Mouse (Mus musculus) lung, embryonic 14.5 days (tissue): ENCODE measurements around the gene Upk2. TPM values are rescaled to one million over a fixed set of nuclear protein-coding genes. Genes with fewer than 3 reads are reported as not detected.
"Not testable (repeated sequence)": the region's sequence is repeated elsewhere in the genome, so short reads cannot be mapped to it uniquely, and the experiment has no call there.

Experiments
- ATAC-seq: fragments of 200-750 bp; cut with Nextera tagmentation; 2 replicates; pipeline ENCODE4 v1.8.0; 2017; ENCODE audit warnings: mild to moderate bottlenecking, moderate TSS enrichment, moderate library complexity; ENCODE audit not compliant: insufficient read depth
- DNase-seq: peaks from one replicate; pipeline ENCODE4 v3.0.0-alpha.2; 2015
- H3K27ac ChIP-seq: fragments of 300-500 bp; sonication (generic); 2 replicates; pipeline ENCODE4 v1.5.1; 2014; ENCODE audit warnings: low read depth, mild to moderate bottlenecking, moderate library complexity
- H3K27me3 ChIP-seq: fragments of 300-500 bp; sonication (generic); 2 replicates; pipeline ENCODE4 v1.6.1; 2014; ENCODE audit warnings: low read length, control low read depth; ENCODE audit not compliant: insufficient read depth
- H3K36me3 ChIP-seq: fragments of 300-500 bp; sonication (generic); 2 replicates; pipeline ENCODE4 v1.6.1; 2014; ENCODE audit warnings: control low read depth; ENCODE audit not compliant: insufficient read depth
- H3K4me1 ChIP-seq: fragments of 300-500 bp; sonication (generic); 2 replicates; pipeline ENCODE4 v1.6.1; 2014; ENCODE audit warnings: antibody characterized with exemption, control low read depth; ENCODE audit not compliant: insufficient read depth
- H3K4me2 ChIP-seq: fragments of 300-500 bp; sonication (generic); 2 replicates; pipeline ENCODE4 v1.6.1; 2014; ENCODE audit warnings: mild to moderate bottlenecking
- H3K4me3 ChIP-seq: fragments of 300-500 bp; sonication (generic); 2 replicates; pipeline ENCODE4 v1.5.1; 2014; ENCODE audit warnings: low read depth, low read length
- H3K9ac ChIP-seq: fragments of 300-500 bp; sonication (generic); 2 replicates; pipeline ENCODE4 v1.6.1; 2014
- H3K9me3 ChIP-seq: fragments of 300-500 bp; sonication (generic); 2 replicates; pipeline ENCODE4 v1.6.1; 2016; ENCODE audit warnings: low read depth, low read length, control low read depth
- CTCF ChIP-seq: IDR thresholded peaks from 2 replicates; pipeline ENCODE4 v1.5.1; 2016; ENCODE audit warnings: antibody characterized with exemption, low read depth
- WGBS: fragments of 180-500 bp; shearing (Covaris S2); extraction: QIAGEN DNeasy Blood & Tissue Kit; methylation state at CpG from one replicate; pipeline ENCODE4 v1.1.7; 2014; 5-methylcytosine and 5-hydroxymethylcytosine counted together
- polyA plus RNA-seq: library from polyadenylated mRNA; unstranded; fragments of >200 nt; fragmentation: Nextera tagmentation; extraction: Ambion mirVana; gene quantifications from 2 replicates; pipeline ENCODE4 v1.2.1, GENCODE M21; 2014

Gene Upk2
- polyA plus RNA-seq, 1 experiment from 2014 or later, result 0.39 TPM

DNA sequence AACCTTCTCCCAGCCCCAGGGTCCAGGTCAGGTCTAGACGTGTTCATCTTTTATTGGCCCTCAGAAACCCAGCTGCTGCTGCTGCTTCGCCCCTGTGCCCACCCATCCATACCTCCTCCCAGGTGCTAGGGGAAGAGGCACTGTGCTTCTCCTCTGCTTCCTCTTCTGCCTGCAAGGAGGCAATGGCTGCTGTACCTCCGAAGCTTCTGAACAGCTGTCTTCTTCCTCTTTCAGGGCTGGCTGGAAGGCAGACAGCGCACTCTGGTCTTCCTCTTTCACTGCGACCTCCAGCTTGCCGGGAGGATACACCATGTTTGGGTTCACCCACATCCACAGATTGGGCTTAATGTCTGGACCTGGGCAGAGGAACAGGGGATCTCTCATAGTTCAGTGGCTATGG, 19.0 kb downstream of the Upk2 start:
- ATAC-seq, result no peak
- Histone ChIP-seq H3K4me3 (no peak overlapping the region), H3K36me3 (no peaks in the 10 kb centered on the region), H3K4me2 (no peak overlapping the region), H3K4me1 (no peaks in the 10 kb centered on the region), H3K9me3 (no peaks in the 10 kb centered on the region), H3K9ac (no peak overlapping the region), H3K27ac (no peak overlapping the region), H3K27me3 (no peaks in the 10 kb centered on the region)
- TF ChIP-seq CTCF, result no peak
- 73% methylated on average over 6 of the region's 6 CpGs for WGBS
- no peak for DNase-seq

DNA sequence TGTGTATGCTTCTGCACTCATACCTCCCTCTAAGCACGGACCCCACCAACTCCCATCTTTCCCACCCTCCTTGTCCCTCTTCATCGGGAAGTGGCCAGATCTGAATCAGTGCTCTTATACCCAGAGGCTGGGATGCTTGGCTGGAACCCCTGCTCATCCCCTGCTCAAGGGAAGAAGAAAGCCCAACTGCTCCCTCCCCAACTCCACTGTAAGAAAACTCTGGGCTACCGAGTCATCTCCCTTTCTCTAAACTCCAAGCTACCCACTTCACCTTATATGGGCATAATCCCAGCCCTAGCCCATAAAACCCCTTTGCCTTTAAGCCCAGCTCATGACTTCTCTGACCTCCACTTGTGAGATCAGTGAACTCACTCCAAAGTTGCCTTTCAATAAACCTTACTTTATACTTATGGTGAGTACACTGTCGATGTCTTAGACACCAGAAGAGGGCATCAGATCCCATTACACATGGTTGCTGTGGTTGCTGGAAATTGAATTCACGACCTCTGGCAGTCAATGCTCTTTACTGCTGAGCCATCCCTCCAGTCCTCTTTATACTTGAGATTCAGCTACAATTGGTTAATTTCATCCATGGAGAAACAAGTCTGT, 22.1 kb downstream of the Upk2 start:
- no peak for TF ChIP-seq CTCF
- Histone ChIP-seq H3K4me3 (no peak overlapping the region), H3K4me2 (no peak overlapping the region), H3K27ac (no peak overlapping the region), H3K4me1 (no peaks in the 10 kb centered on the region), H3K9ac (no peak overlapping the region), H3K36me3 (no peaks in the 10 kb centered on the region), H3K9me3 (no peaks in the 10 kb centered on the region), H3K27me3 (no peaks in the 10 kb centered on the region)
- DNase-seq (no peak), ATAC-seq (no peak)
- WGBS, result 35% methylated on average over 5 of the region's 5 CpGs

DNA sequence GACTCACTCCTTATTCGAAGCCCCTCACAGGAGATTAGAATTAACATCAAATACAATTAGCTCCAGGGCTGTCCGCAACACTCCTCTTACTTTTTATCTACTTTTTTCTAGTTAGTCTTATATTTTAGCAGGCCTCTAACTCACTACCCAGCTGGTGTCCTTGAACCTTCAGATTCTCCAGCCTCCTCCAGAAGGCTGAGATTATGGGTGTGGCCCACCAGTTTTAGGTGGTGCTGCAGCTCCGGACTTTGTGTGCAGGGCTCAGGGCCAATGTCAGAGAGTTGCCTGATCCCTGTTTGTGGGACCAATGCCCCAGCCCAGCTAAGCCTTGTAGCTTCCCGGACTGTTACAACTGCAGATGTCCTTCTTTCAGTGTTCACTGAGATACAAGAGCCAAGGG, 31.2 kb downstream of the Upk2 start:
- Histone ChIP-seq H3K4me2 (no peak overlapping the region), H3K27me3 (no peaks in the 10 kb centered on the region), H3K27ac (no peak overlapping the region), H3K4me3 (no peak overlapping the region), H3K9me3 (no peaks in the 10 kb centered on the region), H3K9ac (no peak overlapping the region), H3K4me1 (0 out of 2 replicates have a peak, but pooled peaks cover 2% of the 10 kb centered on the region), H3K36me3 (no peaks in the 10 kb centered on the region)
- no peak for TF ChIP-seq CTCF
- ATAC-seq, result no peak
- WGBS, result 75% methylated on average over 4 of the region's 4 CpGs
- DNase-seq, result no peak

DNA sequence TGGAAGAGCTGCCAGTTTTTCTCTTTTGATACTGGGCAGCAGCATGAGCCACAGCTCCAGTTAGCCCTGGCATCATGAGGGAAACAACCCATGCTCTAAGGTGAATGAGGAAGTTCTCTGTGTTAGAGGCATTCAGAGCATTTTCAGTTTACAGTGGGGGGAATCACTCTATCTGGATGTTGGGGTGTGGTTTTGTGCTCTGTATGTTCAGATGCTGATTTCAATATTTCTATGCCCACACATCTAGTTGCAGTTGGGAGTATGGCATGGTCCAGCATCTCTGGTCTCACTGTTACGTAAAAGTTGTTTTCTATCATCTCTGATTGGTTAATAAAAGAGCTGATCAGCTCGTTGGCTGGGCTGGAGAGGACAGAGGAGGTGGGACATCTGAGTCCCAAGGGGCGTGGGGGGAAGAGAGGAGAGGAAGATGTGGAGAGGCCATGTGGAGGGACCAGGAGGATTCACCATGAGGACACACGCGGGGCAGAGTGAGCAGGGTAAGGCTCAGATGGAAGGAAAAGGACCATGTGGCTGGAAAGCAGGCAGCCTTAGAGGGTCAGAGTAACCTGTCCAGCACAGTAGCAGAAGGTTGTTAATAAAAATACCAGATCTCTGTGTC, 34.4 kb downstream of the Upk2 start:
- H3K9me3 ChIP-seq, result no peaks in the 10 kb centered on the region
- H3K27me3 ChIP-seq, result no peaks in the 10 kb centered on the region
- H3K4me2 ChIP-seq, result no peak overlapping the region
- no peak overlapping the region for H3K27ac ChIP-seq
- no peak for TF ChIP-seq CTCF
- no peak overlapping the region for H3K9ac ChIP-seq
- 74% methylated on average over 5 of the region's 5 CpGs for WGBS
- DNase-seq, result no peak
- no peaks in the 10 kb centered on the region; the same call in 1 of the 2 replicates for H3K36me3 ChIP-seq
- peaks cover 7% of the 10 kb centered on the region; the same call in 1 of the 2 replicates for H3K4me1 ChIP-seq
- H3K4me3 ChIP-seq, result no peak overlapping the region
- no peak for ATAC-seq

DNA sequence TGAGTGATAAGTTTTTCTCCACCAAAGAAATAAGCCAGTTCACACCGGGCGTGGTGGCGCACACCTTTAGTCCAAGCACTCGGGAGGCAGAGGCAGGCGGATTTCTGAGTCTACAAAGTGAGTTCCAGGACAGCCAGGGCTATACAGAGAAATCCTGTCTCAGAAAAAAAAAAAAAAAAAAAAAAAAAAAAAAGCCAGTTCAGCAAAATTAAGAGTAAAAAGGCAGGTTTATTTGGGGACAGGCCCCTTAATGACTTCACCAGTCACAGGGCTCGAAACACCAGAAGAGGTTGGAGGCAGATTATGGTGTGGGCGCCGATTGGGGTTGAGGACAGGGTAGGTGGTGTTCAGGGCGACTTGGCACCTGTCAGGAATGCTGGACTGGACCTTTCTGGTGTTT, 35.0 kb downstream of the Upk2 start:
- H3K36me3 ChIP-seq, H3K4me1 ChIP-seq, H3K9me3 ChIP-seq, H3K9ac ChIP-seq, DNase-seq, ATAC-seq, H3K4me2 ChIP-seq, H3K27ac ChIP-seq, H3K27me3 ChIP-seq, H3K4me3 ChIP-seq: not testable (repeated sequence)
- 88% methylated on average over 9 of the region's 9 CpGs for WGBS

DNA sequence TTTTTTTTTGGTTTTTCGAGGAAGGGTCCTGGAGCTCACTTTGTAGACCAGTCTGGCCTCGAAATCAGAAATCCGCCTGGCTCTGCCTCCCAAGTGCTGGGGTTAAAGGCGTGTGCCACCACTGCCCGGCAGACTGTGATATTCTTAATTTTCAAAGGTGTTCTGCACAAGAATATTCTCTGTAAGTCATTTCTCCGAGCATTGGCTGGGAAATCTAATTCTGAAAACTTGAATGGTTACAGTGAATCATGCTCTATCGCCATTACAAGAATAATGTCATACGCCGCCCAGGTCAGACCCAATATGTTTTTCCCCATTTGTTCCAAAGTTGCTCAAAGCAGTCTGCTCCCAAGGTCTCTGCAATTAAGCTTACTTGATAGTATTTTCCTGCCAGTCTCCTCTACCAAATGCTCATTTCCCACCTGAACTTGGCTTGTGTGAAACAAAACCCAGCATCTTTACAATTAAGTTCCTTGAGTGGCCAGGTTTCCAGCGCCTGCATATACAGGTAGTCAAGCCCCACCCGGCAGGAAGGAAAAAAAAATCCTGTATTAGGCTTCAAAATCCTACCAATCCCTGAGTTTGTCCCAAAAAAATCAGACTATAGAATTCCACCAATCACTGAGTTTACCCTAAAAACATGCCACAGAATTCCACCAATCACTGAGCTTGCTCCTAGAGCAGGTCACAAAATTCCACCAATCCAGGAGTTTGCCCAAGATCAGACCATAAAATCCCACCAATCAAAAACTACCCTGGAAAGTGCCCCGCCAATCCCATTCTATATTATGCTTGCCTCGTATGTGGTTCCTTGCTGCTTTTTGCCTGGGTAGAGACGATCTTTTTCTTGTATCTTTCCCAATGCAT, 36.0 kb downstream of the Upk2 start, which contains the start of gene Ccdc84:
TSS of gene Ccdc84 (minus strand) at position 51 of the 867 bp plus-strand sequence.
- H3K27me3 ChIP-seq, result no peaks in the 10 kb centered on the region
- no peaks in the 10 kb centered on the region for H3K9me3 ChIP-seq
- no peak for TF ChIP-seq CTCF
- peaks cover 7% of the 10 kb centered on the region; the same call in 1 of the 2 replicates for H3K4me1 ChIP-seq
- H3K36me3 ChIP-seq, result peaks cover 12% of the 10 kb centered on the region; the same call in 1 of the 2 replicates
- peak within 1 kb of the TSS; percentile 73; the same call in 1 of the 2 replicates for H3K27ac ChIP-seq
- H3K9ac ChIP-seq, result peak within 1 kb of the TSS; percentile 77
- H3K4me2 ChIP-seq, result peak within 1 kb of the TSS; percentile 93
- 76% methylated on average over 14 of the region's 14 CpGs for WGBS
- DNase-seq (no peak), ATAC-seq (no peak; the same call in 1 of the 2 replicates)
- peak within 1 kb of the TSS; percentile 79 for H3K4me3 ChIP-seq
